Mouse (Mus musculus) kidney, adult 2 months (tissue): ENCODE results near the gene Hist1h1d.

Source experiments
- CTCF ChIP-seq: fragments of 200-500 bp; conservative IDR thresholded peaks from 2 replicates; pipeline ENCODE4 v1.5.1; 2011; ENCODE audit warnings: low read depth, mild to moderate bottlenecking, control low read depth, low read length, moderate library complexity, mixed read lengths; ENCODE audit not compliant: insufficient read depth, insufficient read length
- POLR2A ChIP-seq: fragments of 200-500 bp; IDR thresholded peaks from one replicate; pipeline ENCODE4 v1.6.1; 2011; ENCODE audit warnings: low read depth, low read length, control low read depth

DNA sequence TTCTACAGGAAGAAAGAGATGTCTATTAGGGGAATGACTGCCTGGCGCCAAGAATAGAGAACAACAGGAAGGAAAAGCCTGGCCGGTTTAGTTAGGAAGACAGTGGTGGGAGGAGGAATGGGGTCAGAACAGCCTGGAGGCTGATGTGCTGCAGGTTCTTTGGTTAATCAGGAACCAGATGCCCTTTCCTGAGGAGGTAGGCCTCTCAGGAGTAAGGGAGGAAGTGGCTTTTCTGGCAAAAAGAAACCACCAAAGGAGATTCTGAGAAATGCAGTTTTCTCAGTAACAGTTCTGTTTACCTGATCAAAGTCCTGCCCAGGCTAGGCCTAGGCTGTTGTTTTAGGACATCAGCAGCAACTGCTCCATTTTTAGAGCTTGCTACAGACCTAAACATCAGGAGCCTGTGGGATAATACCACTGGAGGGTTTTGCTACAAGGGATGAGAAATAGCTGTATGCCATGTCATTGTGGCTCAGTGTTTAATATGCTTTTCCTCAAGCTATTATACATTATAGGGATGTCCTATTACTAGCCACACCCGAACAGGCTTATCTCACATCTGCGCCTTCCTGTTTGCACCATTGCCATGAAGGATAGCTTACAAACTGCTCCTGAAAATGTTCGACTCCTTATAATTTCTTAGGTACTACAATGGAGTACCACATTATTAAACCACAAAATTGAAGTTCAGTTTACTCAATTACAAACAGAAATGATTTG is 40.1 kb downstream of the Hist1h1d start:
- TF ChIP-seq CTCF (no peak), POLR2A (no peak)
